Mouse (Mus musculus) stomach, postnatal 0 days (tissue): ENCODE measurements around the gene Sel1l3. TPM values are rescaled to one million over a fixed set of nuclear protein-coding genes. Genes with fewer than 3 reads are reported as not detected.

Experiments used
- ATAC-seq: fragments of 200-750 bp; cut with Nextera tagmentation; 2 replicates; pipeline ENCODE4 v1.8.0; 2017; ENCODE audit not compliant: low FRiP score, low TSS enrichment
- DNase-seq: peaks from one replicate; pipeline ENCODE4 v3.0.0-alpha.2; 2016; ENCODE audit warnings: low spot score
- H3K27ac ChIP-seq: fragments of 300-500 bp; sonication (generic); replicated peaks from 2 replicates; pipeline ENCODE4 v1.5.1; 2014; ENCODE audit warnings: mild to moderate bottlenecking, control low read depth
- H3K27me3 ChIP-seq: fragments of 300-500 bp; sonication (generic); 2 replicates; pipeline ENCODE4 v1.6.1; 2014; ENCODE audit warnings: low read length; ENCODE audit not compliant: control insufficient read depth, insufficient read depth
- H3K36me3 ChIP-seq: fragments of 300-500 bp; sonication (generic); 2 replicates; pipeline ENCODE4 v1.6.1; 2014; ENCODE audit warnings: low read length, mixed read lengths; ENCODE audit not compliant: control insufficient read depth, insufficient read depth
- H3K4me1 ChIP-seq: fragments of 300-500 bp; sonication (generic); replicated peaks from 2 replicates; pipeline ENCODE4 v1.6.1; 2014; ENCODE audit warnings: antibody characterized with exemption; ENCODE audit not compliant: control insufficient read depth, insufficient read depth
- H3K4me2 ChIP-seq: fragments of 300-500 bp; sonication (generic); replicated peaks from 2 replicates; pipeline ENCODE4 v1.6.1; 2014; ENCODE audit warnings: low read depth, mild to moderate bottlenecking, control low read depth, moderate library complexity
- H3K4me3 ChIP-seq: fragments of 300-500 bp; sonication (generic); 2 replicates; pipeline ENCODE4 v1.5.1; 2014; ENCODE audit warnings: low read depth, low read length, control low read depth
- H3K9ac ChIP-seq: fragments of 300-500 bp; sonication (generic); 2 replicates; pipeline ENCODE4 v1.6.1; 2014; ENCODE audit warnings: mild to moderate bottlenecking, low read length, control low read depth, mixed read lengths
- H3K9me3 ChIP-seq: fragments of 300-500 bp; sonication (generic); 2 replicates; pipeline ENCODE4 v1.6.1; 2016; ENCODE audit warnings: low read length; ENCODE audit not compliant: control insufficient read depth
- CTCF ChIP-seq: IDR thresholded peaks from 2 replicates; pipeline ENCODE4 v1.5.1; 2016; ENCODE audit warnings: antibody characterized with exemption, low read depth, mild to moderate bottlenecking, moderate library complexity
- EP300 ChIP-seq: optimal IDR thresholded peaks from 2 replicates; pipeline ENCODE3; 2016; ENCODE audit warnings: antibody characterized with exemption
- WGBS: fragments of 180-500 bp; shearing (Covaris S2); extraction: QIAGEN DNeasy Blood & Tissue Kit; methylation state at CpG from one replicate; pipeline ENCODE4 v1.1.7; 2014; 5-methylcytosine and 5-hydroxymethylcytosine counted together
- polyA plus RNA-seq: library from polyadenylated mRNA; unstranded; fragments of >200 nt; fragmentation: Nextera tagmentation; extraction: Ambion mirVana; gene quantifications from 2 replicates; pipeline ENCODE4 v1.2.1, GENCODE M21; 2015

Sel1l3 gene
- polyA plus RNA-seq, 1 experiment from 2014 or later: 10.0 TPM

GRCm38 (mm10) chr5:53105716-53106115 is 108.0 kb downstream of the Sel1l3 start:
- Histone ChIP-seq H3K27me3 (no peaks in the 10 kb centered on the region), H3K9ac (no peak overlapping the region), H3K27ac (no peak overlapping the region), H3K4me2 (no peak overlapping the region), H3K4me3 (no peak overlapping the region), H3K4me1 (no peaks in the 10 kb centered on the region), H3K36me3 (no peaks in the 10 kb centered on the region), H3K9me3 (no peaks in the 10 kb centered on the region)
- 65% methylated on average over 8 of the region's 8 CpGs for WGBS
- ATAC-seq (no peak), DNase-seq (peak; percentile 45)
- TF ChIP-seq CTCF (peak; percentile 48), EP300 (no peak)

- no peaks in the 10 kb centered on the region for H3K36me3 ChIP-seq
- no peak overlapping the region for H3K9ac ChIP-seq
- no peaks in the 10 kb centered on the region for H3K4me1 ChIP-seq
- no peaks in the 10 kb centered on the region for H3K27me3 ChIP-seq
- TF ChIP-seq EP300 (no peak), CTCF (no peak)
- WGBS: 54% methylated on average over 13 of the region's 13 CpGs
- no peak overlapping the region for H3K4me2 ChIP-seq
- no peak for ATAC-seq
- DNase-seq: no peak
- no peaks in the 10 kb centered on the region for H3K9me3 ChIP-seq
- no peak overlapping the region for H3K27ac ChIP-seq
- H3K4me3 ChIP-seq: no peak overlapping the region
Observed at GRCm38 (mm10) chr5:53104177-53104855, 109.4 kb downstream of the Sel1l3 start.

GRCm38 (mm10) chr5:53101848-53102473 is 111.8 kb downstream of the Sel1l3 start:
- no peak for TF ChIP-seq CTCF
- no peak for TF ChIP-seq EP300
- DNase-seq: no peak
- no peak overlapping the region for H3K4me3 ChIP-seq

GRCm38 (mm10) chr5:53091331-53091730 is 122.4 kb downstream of the Sel1l3 start:
- no peaks in the 10 kb centered on the region for H3K4me1 ChIP-seq
- H3K9ac ChIP-seq: no peak overlapping the region
- WGBS: 75% methylated on average over 3 of the region's 3 CpGs
- H3K27ac ChIP-seq: no peak overlapping the region
- H3K9me3 ChIP-seq: no peaks in the 10 kb centered on the region
- DNase-seq (no peak), ATAC-seq (no peak)
- no peak overlapping the region for H3K4me3 ChIP-seq
- no peaks in the 10 kb centered on the region for H3K36me3 ChIP-seq
- H3K4me2 ChIP-seq: no peak overlapping the region
- TF ChIP-seq CTCF (no peak), EP300 (no peak)
- H3K27me3 ChIP-seq: no peaks in the 10 kb centered on the region

More at GRCm38 (mm10) chr5:53101848-53102473, 111.8 kb downstream of the Sel1l3 start:
- 70% methylated on average over 12 of the region's 12 CpGs for WGBS
- Histone ChIP-seq H3K9me3 (no peaks in the 10 kb centered on the region), H3K36me3 (no peaks in the 10 kb centered on the region), H3K4me2 (no peak overlapping the region), H3K27me3 (no peaks in the 10 kb centered on the region), H3K4me1 (no peaks in the 10 kb centered on the region), H3K9ac (no peak overlapping the region), H3K27ac (no peak overlapping the region)
- no peak for ATAC-seq

GRCm38 (mm10) chr5:53087452-53087851 is 126.3 kb downstream of the Sel1l3 start:
- WGBS: 70% methylated on average over 7 of the region's 7 CpGs

GRCm38 (mm10) chr5:53078453-53078852 is 135.3 kb downstream of the Sel1l3 start:
- TF ChIP-seq CTCF (no peak), EP300 (no peak)
- no peak overlapping the region for H3K4me3 ChIP-seq
- no peaks in the 10 kb centered on the region for H3K9me3 ChIP-seq
- no peak overlapping the region for H3K27ac ChIP-seq
- H3K27me3 ChIP-seq: no peaks in the 10 kb centered on the region
- ATAC-seq: no peak
- H3K36me3 ChIP-seq: no peaks in the 10 kb centered on the region
- H3K4me2 ChIP-seq: no peak overlapping the region
- H3K9ac ChIP-seq: no peak overlapping the region
- 51% methylated on average over 4 of the region's 4 CpGs for WGBS
- no peak for DNase-seq
- H3K4me1 ChIP-seq: no peaks in the 10 kb centered on the region

More at GRCm38 (mm10) chr5:53087452-53087851, 126.3 kb downstream of the Sel1l3 start:
- no peaks in the 10 kb centered on the region for H3K4me1 ChIP-seq
- ATAC-seq: no peak
- no peak overlapping the region for H3K4me2 ChIP-seq
- H3K9ac ChIP-seq: no peak overlapping the region
- no peaks in the 10 kb centered on the region for H3K36me3 ChIP-seq
- H3K9me3 ChIP-seq: no peaks in the 10 kb centered on the region
- TF ChIP-seq EP300 (no peak), CTCF (no peak)
- H3K4me3 ChIP-seq: no peak overlapping the region
- no peak overlapping the region for H3K27ac ChIP-seq
- no peaks in the 10 kb centered on the region for H3K27me3 ChIP-seq
- DNase-seq: no peak
